Mouse (Mus musculus): ENCODE results near the gene Ankle1.

GRCm38 (mm10) chr8:71441404-71441803, 35.6 kb downstream of the Ankle1 start:
- peak; percentile 53 for TF ChIP-seq CTCF (conservative IDR thresholded peaks at IDR 0.05; ENCODE audit: low read length)
- TF ChIP-seq POU5F1 (IDR thresholded peaks at IDR 0.05; ENCODE audit: borderline replicate concordance, low read length), result no peak
- TF ChIP-seq NANOG (IDR thresholded peaks at IDR 0.05; ENCODE audit: borderline replicate concordance, low read length), result no peak
